Mouse (Mus musculus): Measurements from ENCODE around the gene Slc39a3.

Gene Slc39a3

DNA sequence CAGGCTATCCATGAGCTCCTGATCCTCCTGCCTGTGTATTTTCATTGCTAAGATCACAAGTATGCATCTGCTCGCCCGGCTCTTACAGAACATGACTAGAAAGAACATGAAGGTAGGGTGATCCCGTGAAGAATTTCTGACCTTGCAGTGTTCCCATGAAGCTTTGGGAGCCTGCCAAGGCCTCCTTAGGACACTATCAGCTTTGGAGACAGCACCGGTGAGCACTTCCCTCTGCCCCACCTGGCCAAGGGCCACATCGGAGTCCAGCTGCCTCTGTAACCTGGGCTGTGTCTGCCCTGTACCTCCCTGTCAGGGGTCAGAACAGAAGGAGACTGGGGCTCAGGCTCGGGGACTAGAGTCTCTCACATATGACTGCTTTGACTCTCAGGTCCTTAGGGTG is 50.5 kb downstream of the Slc39a3 start:
- CTCF ChIA-PET, result interaction anchor here (1.4 kb wide), 1 partner anchor 57 kb away, joined by 7 read pairs; the partner anchor contains the start of gene Gadd45b

GRCm38 (mm10) chr10:80985970-80986701 is 51.1 kb downstream of the Slc39a3 start:
- CTCF ChIA-PET, result interaction anchor here (1.4 kb wide), 1 partner anchor 57 kb away, joined by 7 read pairs; the partner anchor contains the start of gene Gadd45b

DNA sequence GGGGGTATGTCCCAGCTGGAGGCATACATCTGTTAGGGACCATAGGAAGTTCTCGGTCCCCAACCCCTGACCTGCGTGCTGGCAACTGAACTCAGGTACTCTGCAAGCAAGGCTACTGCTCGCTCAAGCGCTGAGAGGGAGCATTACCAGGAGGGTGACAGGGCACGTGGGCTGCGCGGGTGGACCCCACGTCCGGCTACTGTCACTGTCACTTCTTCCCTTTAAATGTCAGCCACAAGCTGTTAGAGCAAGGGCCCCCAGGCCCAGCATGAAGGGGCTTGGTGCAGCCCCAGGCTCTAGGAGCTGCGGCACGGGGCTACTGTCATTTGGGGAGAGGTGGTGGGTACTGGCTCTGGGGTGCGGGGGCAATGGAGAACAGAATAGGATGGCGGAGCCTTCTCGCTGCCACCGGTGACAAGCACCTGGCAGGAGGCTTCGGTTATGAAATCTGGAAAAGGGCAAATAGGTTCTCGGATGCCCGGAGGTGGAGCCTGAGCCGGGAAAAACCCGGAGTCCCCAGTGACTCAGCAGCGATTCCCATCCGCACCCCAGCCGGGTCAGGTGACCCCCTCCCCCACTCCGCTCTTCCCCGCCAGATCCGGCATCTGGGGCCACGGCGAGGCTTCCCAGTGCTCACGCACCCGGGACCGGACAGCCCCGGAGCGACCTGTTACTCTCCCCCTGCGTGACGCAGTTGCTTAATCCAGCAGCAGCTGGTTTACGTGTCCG is 51.8 kb downstream of the Slc39a3 start:
- CTCF ChIA-PET, result interaction anchor here (0.6 to 1.4 kb wide), 4 partner anchors 25 to 144 kb away, joined by 3 to 16 read pairs (median 5); partner anchors contain the start of gene Gadd45b

GRCm38 (mm10) chr10:80984223-80984622 is 53.0 kb downstream of the Slc39a3 start:
- CTCF ChIA-PET, result no interaction called here

GRCm38 (mm10) chr10:80982381-80982780 is 54.8 kb downstream of the Slc39a3 start:
- CTCF ChIA-PET, result interaction anchor here (1.3 kb wide), 1 partner anchor 13 kb away, joined by 3 read pairs; no protein-coding TSS in a partner anchor

DNA sequence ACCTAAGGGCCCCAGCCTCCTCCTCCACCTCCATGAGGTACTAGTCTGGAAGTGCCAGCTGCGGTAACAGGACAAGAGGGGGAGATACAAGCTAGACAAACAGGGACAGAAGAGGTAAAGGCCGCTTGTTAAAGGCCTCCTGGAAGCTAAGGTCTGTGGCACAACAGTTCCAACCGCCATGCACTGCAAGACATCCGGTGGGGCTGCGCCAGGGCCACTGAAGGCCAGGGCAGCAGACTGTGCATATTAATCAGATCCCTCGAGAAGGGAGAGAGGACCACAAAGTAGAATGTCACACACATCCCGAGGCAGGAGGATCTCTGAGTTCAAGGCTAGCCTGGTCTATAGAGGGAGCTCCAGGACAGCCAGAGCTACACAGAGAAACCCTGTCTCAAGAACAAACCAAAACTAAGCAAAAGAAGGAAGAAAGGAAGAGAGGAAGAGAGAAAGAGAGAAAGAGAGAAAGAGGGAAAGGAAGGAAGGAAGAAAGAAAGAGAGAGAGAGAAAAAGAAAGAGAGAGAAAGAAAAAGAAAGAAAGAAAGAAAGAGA is 55.6 kb downstream of the Slc39a3 start:
- CTCF ChIA-PET, result no interaction called here
